Mouse (Mus musculus) bone marrow macrophage, adult 2 months (primary cell): Measurements from ENCODE around the gene Sirpb1b.
"Not testable (repeated sequence)": the region's sequence is repeated elsewhere in the genome, so short reads cannot be mapped to it uniquely, and the experiment has no call there.

Source experiments
- CTCF ChIP-seq: IDR thresholded peaks from 2 replicates; pipeline ENCODE4 v1.5.1; 2012; ENCODE audit warnings: low read depth, mild to moderate bottlenecking, low read length, moderate library complexity
- POLR2A ChIP-seq: IDR thresholded peaks from 2 replicates; pipeline ENCODE4 v1.6.1; 2012; ENCODE audit warnings: mild to moderate bottlenecking, low read depth, low read length, borderline replicate concordance

DNA sequence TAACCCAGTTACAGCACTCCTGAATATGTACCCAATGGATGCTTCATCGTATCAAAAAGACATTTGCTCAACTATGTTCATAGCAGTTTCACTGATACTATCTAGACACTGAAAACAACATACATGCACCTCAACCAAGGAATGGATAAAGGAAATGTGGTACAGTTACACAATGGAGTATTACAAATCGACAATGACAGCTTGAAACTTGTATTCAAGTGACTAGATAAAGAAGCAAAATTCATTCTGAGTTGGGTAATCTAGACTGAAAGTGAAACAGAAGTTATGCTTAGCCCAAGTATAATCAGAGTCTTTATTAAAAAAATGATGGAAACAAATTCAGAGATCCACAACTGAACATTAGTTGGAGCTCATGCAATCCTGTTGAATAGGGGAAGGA lies 100.0 kb downstream of the Sirpb1b start:
- not testable (repeated sequence) for TF ChIP-seq CTCF, POLR2A
